Mouse (Mus musculus) thymus, adult 2 months (tissue): ENCODE results near the gene Mcat. TPM values are rescaled to one million over a fixed set of nuclear protein-coding genes. Genes with fewer than 3 reads are reported as not detected.

Experiments
- DNase-seq: peaks from one replicate; pipeline ENCODE4 v3.0.0; 2021
- H3K27ac ChIP-seq: fragments of 200-500 bp; 2 replicates; pipeline ENCODE4 v1.5.1; 2012; ENCODE audit warnings: low read length, control low read depth; ENCODE audit not compliant: control insufficient read depth, insufficient read depth
- H3K27me3 ChIP-seq: fragments of 200-500 bp; 2 replicates; pipeline ENCODE4 v1.6.1; 2012; ENCODE audit warnings: mild to moderate bottlenecking, low read length, moderate library complexity, mixed read lengths; ENCODE audit not compliant: control insufficient read depth, insufficient read depth
- H3K36me3 ChIP-seq: fragments of 200-500 bp; 2 replicates; pipeline ENCODE4 v1.6.1; 2012; ENCODE audit warnings: mild to moderate bottlenecking, low read length, moderate library complexity; ENCODE audit not compliant: control insufficient read depth, insufficient read depth
- H3K4me1 ChIP-seq: fragments of 200-500 bp; replicated peaks from 2 replicates; pipeline ENCODE4 v1.6.1; 2012; ENCODE audit warnings: low read length; ENCODE audit not compliant: control insufficient read depth, insufficient read depth
- H3K4me3 ChIP-seq: fragments of 200-500 bp; 2 replicates; pipeline ENCODE4 v1.5.1; 2012; ENCODE audit warnings: mild to moderate bottlenecking, low read length, control low read depth, moderate library complexity; ENCODE audit not compliant: control insufficient read depth, insufficient read depth
- CTCF ChIP-seq: fragments of 200-500 bp; IDR thresholded peaks from 2 replicates; pipeline ENCODE4 v1.5.1; 2012; ENCODE audit warnings: mild to moderate bottlenecking, control low read depth, low read length, moderate library complexity, borderline replicate concordance; ENCODE audit not compliant: control insufficient read depth, poor library complexity, insufficient read depth; ENCODE audit errors: extremely low read depth
- POLR2A ChIP-seq: fragments of 200-500 bp; IDR thresholded peaks from 2 replicates; pipeline ENCODE4 v1.6.1; 2012; ENCODE audit warnings: mild to moderate bottlenecking, low read length, control low read depth, moderate library complexity; ENCODE audit not compliant: control insufficient read depth, poor library complexity, insufficient read depth; ENCODE audit errors: extremely low read depth
- WGBS: fragments of 180-500 bp; shearing (Covaris S2); methylation state at CpG from one replicate; pipeline ENCODE4 v1.1.7; 2018; 5-methylcytosine and 5-hydroxymethylcytosine counted together
- polyA plus RNA-seq: library from polyadenylated mRNA; depleted of rRNA; stranded (reverse); fragments of >200 nt; gene quantifications from 2 replicates; pipeline ENCODE4 v1.2.3, GENCODE M21; 2012

Gene Mcat
- polyA plus RNA-seq, 1 experiment, result 31.9 TPM

GRCm38 (mm10) chr15:83563857-83564651 lies 467 bp upstream of the Mcat start:
- no peaks in the 10 kb centered on the region for H3K36me3 ChIP-seq
- peaks cover 21% of the 10 kb centered on the region for H3K4me1 ChIP-seq
- 2% methylated on average over 27 of the region's 27 CpGs for WGBS
- TF ChIP-seq CTCF (no peak), POLR2A (peak; percentile 32; the same call in 1 of the 2 replicates)
- H3K4me3 ChIP-seq, result peak overlapping the region; percentile 93
- peak overlapping the region; percentile 86 for H3K27ac ChIP-seq
- no peaks in the 10 kb centered on the region for H3K27me3 ChIP-seq
- DNase-seq, result peak; percentile 60

- peak; percentile 84 for DNase-seq
- WGBS, result 14% methylated on average over 15 of the region's 15 CpGs
- Histone ChIP-seq H3K4me1 (peaks cover 21% of the 10 kb centered on the region), H3K36me3 (no peaks in the 10 kb centered on the region), H3K27ac (peak overlapping the region; percentile 86), H3K27me3 (no peaks in the 10 kb centered on the region), H3K4me3 (peak overlapping the region; percentile 26)
- TF ChIP-seq POLR2A (no peak), CTCF (no peak)
Observed at GRCm38 (mm10) chr15:83562626-83563270, 839 bp downstream of the Mcat start.

DNA sequence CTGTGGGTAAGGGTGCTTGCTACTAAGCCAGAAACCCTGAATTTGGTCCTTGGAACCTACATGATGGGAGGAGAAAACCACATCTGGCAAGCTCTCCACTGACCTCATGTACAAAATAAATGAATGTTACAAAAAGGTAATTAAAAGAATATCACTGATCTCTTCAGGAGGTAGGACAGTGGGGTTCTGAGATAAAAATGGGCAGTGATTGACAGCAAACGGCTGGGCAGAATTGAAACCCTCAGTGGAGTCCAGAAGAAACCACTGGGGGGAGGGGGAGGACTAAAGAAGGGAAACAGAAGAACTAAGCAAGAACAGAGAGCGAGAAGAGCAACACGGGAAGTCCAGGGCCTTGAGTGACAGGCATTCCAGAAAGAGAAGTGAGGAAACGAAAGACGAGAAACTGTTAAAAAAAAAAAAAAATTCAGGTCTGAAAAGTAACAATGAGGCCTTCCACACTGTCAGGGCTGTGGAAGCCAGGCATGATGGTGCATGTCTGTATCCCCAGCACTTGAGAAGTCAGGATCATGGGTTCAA lies 2.6 kb downstream of the Mcat start:
- Histone ChIP-seq H3K36me3 (no peaks in the 10 kb centered on the region), H3K4me3 (no peak overlapping the region), H3K27me3 (no peaks in the 10 kb centered on the region), H3K4me1 (peaks cover 21% of the 10 kb centered on the region), H3K27ac (no peak overlapping the region)
- DNase-seq, result no peak
- 64% methylated on average over 5 of the region's 5 CpGs for WGBS
- no peak for TF ChIP-seq CTCF
- TF ChIP-seq POLR2A, result no peak

DNA sequence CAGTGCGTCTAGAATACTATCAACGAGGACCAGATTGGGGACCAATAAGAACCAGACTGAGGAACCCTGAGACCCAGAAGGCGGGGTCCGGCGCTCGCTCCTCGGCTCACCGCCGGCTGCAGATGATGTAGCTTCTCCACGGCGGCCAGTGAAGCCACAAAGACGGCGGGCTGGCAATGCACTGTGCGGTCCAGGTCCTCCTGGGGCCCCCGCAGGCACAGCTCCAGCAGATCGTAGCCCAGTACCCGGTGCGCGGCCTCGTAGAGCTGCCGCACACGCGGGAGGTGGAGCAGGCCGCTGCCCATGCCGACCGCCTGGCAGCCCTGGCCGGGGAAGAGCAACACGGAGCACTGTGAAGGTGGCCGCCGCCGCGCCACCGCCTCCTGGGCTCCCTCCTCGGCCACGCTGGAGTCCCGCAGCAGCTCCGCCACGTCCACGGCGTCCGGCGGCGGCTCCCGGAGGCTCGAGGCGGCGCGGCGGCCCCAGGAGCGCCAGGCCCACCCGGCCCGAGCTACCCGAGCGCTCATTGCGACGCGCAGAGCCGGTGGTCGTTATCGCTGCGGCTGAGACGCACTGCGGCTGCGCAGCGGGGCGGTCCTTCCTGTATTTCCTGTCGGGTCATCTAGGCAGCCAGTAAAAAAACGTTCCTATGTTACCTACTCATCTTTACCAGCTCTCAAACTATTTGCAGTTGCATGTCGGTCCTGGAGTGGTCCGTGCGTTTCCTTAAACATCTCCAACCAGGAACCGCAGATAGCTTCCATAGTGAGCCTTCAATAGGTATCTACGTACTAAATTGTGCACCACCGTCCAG lies 8.2 kb downstream of the Mcat start:
- peak overlapping the region; percentile 63 for H3K4me3 ChIP-seq
- under 1% methylated on average over 74 of the region's 74 CpGs for WGBS
- TF ChIP-seq CTCF (0 out of 2 replicates have a peak, but pooled peaks have one; percentile 39), POLR2A (peak; percentile 92)
- peaks cover 3% of the 10 kb centered on the region for H3K4me1 ChIP-seq
- DNase-seq, result peak; percentile 89
- H3K27ac ChIP-seq, result peak overlapping the region; percentile 59
- no peaks in the 10 kb centered on the region for H3K27me3 ChIP-seq
- H3K36me3 ChIP-seq, result peaks cover 5% of the 10 kb centered on the region; the same call in 1 of the 2 replicates

DNA sequence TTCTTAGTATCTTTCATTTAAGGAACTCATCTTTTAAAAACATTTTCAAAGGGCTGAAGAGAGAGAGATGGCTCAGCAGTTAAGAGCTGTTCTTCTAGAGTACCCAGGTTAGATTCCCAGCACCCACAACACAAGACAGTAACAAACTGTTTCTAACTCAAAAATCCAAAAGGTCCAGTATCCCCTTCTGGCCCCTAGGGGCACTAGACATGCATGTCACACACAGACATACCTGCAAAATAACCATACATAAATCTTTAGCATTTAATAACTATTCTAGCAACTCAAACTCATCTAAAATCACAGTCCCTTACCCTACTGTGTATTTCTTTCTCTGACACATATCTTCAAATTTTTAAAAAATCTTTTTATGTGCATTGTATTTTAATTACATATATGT lies 9.8 kb downstream of the Mcat start:
- H3K27ac ChIP-seq, result no peak overlapping the region
- no peak for DNase-seq
- peaks cover 5% of the 10 kb centered on the region for H3K36me3 ChIP-seq
- TF ChIP-seq CTCF (no peak), POLR2A (no peak)
- no peaks in the 10 kb centered on the region for H3K27me3 ChIP-seq
- no peak overlapping the region for H3K4me3 ChIP-seq
- peaks cover 3% of the 10 kb centered on the region for H3K4me1 ChIP-seq

- no peak overlapping the region for H3K27ac ChIP-seq
- peaks cover 18% of the 10 kb centered on the region for H3K36me3 ChIP-seq
- no peak for DNase-seq
- 96% methylated on average over 2 of the region's 2 CpGs for WGBS
- no peaks in the 10 kb centered on the region for H3K27me3 ChIP-seq
- no peaks in the 10 kb centered on the region for H3K4me1 ChIP-seq
- TF ChIP-seq POLR2A, result no peak
- TF ChIP-seq CTCF, result no peak
- H3K4me3 ChIP-seq, result no peak overlapping the region
Observed at GRCm38 (mm10) chr15:83550137-83550536, 13.4 kb downstream of the Mcat start.
